Mouse (Mus musculus): Measurements from ENCODE around the gene Mn1.

DNA sequence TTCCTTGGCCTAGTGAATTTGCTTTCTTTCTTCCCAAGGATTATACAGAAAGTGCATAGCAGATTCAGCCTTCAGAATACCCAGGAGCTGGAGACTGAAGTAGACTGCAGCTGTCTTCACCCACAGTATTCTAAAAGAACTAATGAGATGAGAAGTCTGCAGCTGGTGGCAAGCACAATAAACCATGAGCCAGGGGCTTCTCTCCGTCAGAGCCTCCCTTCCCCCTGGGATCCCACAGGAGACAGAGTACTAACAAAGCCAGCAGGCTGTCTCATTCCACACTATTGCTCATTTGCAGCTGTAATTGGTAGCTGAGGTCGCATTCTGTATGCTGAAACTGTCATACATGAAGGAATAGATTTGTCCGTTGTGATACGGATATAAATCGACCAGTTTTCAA is 48.6 kb upstream of the Mn1 start:
- no peak for TF ChIP-seq CTCF (IDR thresholded peaks at IDR 0.05; ENCODE audit: control insufficient read depth, insufficient read depth, low read length)
- no peak for TF ChIP-seq POLR2A (IDR thresholded peaks at IDR 0.05; ENCODE audit: borderline replicate concordance, control insufficient read depth, low read depth, low read length)

All from bone marrow, adult 2 months (tissue).